Mouse (Mus musculus): ENCODE results near the gene Slc6a16. TPM values are rescaled to one million over a fixed set of nuclear protein-coding genes. Genes with fewer than 3 reads are reported as not detected.

The Slc6a16 gene
- polyA plus RNA-seq, 1 experiment: 0.63 TPM

- TF ChIP-seq CTCF (IDR thresholded peaks at IDR 0.05; ENCODE audit: low read depth, low read length): no peak
- Histone ChIP-seq H3K27ac (ENCODE audit: insufficient read depth, low read length) (no peak overlapping the region), H3K9me3 (replicated peaks; ENCODE audit: control insufficient read depth, insufficient read depth, low read length, poor library complexity, severe bottlenecking) (no peaks in the 10 kb centered on the region), H3K4me1 (ENCODE audit: control insufficient read depth, insufficient read depth, low read length) (no peaks in the 10 kb centered on the region), H3K4me3 (ENCODE audit: low read depth, low read length) (no peak overlapping the region), H3K9ac (ENCODE audit: low read depth, poor library complexity, severe bottlenecking) (no peak overlapping the region), H3K36me3 (ENCODE audit: control insufficient read depth, insufficient read depth, low read length, poor library complexity, severe bottlenecking) (no peaks in the 10 kb centered on the region), H3K27me3 (ENCODE audit: control insufficient read depth, insufficient read depth, low read length, poor library complexity, severe bottlenecking) (no peaks in the 10 kb centered on the region)
Measured at GRCm38 (mm10) chr7:45264348-45264747, 23.5 kb downstream of the Slc6a16 start.

- no peak overlapping the region for H3K4me3 ChIP-seq (ENCODE audit: low read depth, low read length)
- no peaks in the 10 kb centered on the region for H3K9me3 ChIP-seq (replicated peaks; ENCODE audit: control insufficient read depth, insufficient read depth, low read length, poor library complexity, severe bottlenecking)
- no peak overlapping the region for H3K27ac ChIP-seq (ENCODE audit: insufficient read depth, low read length)
- no peak overlapping the region for H3K9ac ChIP-seq (ENCODE audit: low read depth, poor library complexity, severe bottlenecking)
- no peak for TF ChIP-seq CTCF (IDR thresholded peaks at IDR 0.05; ENCODE audit: low read depth, low read length)
- TF ChIP-seq POLR2A (IDR thresholded peaks at IDR 0.05; ENCODE audit: insufficient read depth, low read length): no peak
- no peak for TF ChIP-seq EP300 (IDR thresholded peaks at IDR 0.05; ENCODE audit: insufficient read depth, low read depth, low read length)
- H3K4me1 ChIP-seq (ENCODE audit: control insufficient read depth, insufficient read depth, low read length): no peaks in the 10 kb centered on the region
- no peaks in the 10 kb centered on the region for H3K36me3 ChIP-seq (ENCODE audit: control insufficient read depth, insufficient read depth, low read length, poor library complexity, severe bottlenecking)
- no peaks in the 10 kb centered on the region for H3K27me3 ChIP-seq (ENCODE audit: control insufficient read depth, insufficient read depth, low read length, poor library complexity, severe bottlenecking)
Measured at GRCm38 (mm10) chr7:45265518-45265917, 24.6 kb downstream of the Slc6a16 start.

DNA sequence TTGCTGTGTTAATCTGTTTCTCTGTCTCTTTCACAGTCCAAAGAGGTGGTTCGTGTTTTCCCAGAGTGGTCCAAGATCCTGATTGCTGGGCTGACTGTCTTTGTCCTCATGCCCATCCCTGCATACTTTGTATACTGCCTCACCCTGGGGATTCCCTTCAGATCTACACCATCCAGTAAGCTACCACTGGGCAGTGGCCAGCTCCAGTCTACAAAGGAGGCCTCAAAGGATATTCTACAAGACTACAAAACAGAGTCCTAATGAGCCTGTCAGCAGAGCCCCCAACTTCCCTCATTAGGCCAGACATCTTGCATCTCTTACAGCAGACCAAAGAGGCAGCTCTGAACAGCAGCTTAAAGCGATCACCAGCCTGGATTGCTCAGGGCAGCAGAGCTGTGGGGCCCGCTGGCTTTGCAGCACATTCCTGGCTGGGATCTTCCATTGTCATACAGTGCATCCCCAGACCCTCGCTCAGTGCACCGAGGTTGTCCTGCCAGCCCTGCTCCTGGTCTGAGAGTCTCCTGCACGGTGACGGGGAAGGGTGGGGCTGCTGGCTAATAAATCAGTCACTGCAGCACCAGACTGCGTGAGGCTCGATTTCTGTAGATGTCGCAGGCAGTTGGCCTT, 32.0 kb downstream of the Slc6a16 start:
- no peak overlapping the region for H3K27ac ChIP-seq (ENCODE audit: insufficient read depth, low read length)
- no peaks in the 10 kb centered on the region for H3K27me3 ChIP-seq (ENCODE audit: control insufficient read depth, insufficient read depth, low read length, poor library complexity, severe bottlenecking)
- no peak overlapping the region for H3K9ac ChIP-seq (ENCODE audit: low read depth, poor library complexity, severe bottlenecking)
- H3K4me3 ChIP-seq (ENCODE audit: low read depth, low read length): no peak overlapping the region
- TF ChIP-seq CTCF (IDR thresholded peaks at IDR 0.05; ENCODE audit: low read depth, low read length): no peak
- no peak for TF ChIP-seq EP300 (IDR thresholded peaks at IDR 0.05; ENCODE audit: insufficient read depth, low read depth, low read length)
- TF ChIP-seq POLR2A (IDR thresholded peaks at IDR 0.05; ENCODE audit: insufficient read depth, low read length): no peak
- H3K9me3 ChIP-seq (replicated peaks; ENCODE audit: control insufficient read depth, insufficient read depth, low read length, poor library complexity, severe bottlenecking): no peaks in the 10 kb centered on the region
- H3K4me1 ChIP-seq (ENCODE audit: control insufficient read depth, insufficient read depth, low read length): peaks cover 2% of the 10 kb centered on the region
- no peaks in the 10 kb centered on the region for H3K36me3 ChIP-seq (ENCODE audit: control insufficient read depth, insufficient read depth, low read length, poor library complexity, severe bottlenecking)

- TF ChIP-seq POLR2A (IDR thresholded peaks at IDR 0.05; ENCODE audit: insufficient read depth, low read length) (no peak), EP300 (IDR thresholded peaks at IDR 0.05; ENCODE audit: insufficient read depth, low read depth, low read length) (no peak), CTCF (IDR thresholded peaks at IDR 0.05; ENCODE audit: low read depth, low read length) (no peak)
- Histone ChIP-seq H3K9ac (ENCODE audit: low read depth, poor library complexity, severe bottlenecking) (no peak overlapping the region), H3K9me3 (replicated peaks; ENCODE audit: control insufficient read depth, insufficient read depth, low read length, poor library complexity, severe bottlenecking) (no peaks in the 10 kb centered on the region), H3K4me1 (ENCODE audit: control insufficient read depth, insufficient read depth, low read length) (peaks cover 2% of the 10 kb centered on the region), H3K27me3 (ENCODE audit: control insufficient read depth, insufficient read depth, low read length, poor library complexity, severe bottlenecking) (no peaks in the 10 kb centered on the region), H3K27ac (ENCODE audit: insufficient read depth, low read length) (no peak overlapping the region), H3K4me3 (ENCODE audit: low read depth, low read length) (no peak overlapping the region), H3K36me3 (ENCODE audit: control insufficient read depth, insufficient read depth, low read length, poor library complexity, severe bottlenecking) (no peaks in the 10 kb centered on the region)
Measured at GRCm38 (mm10) chr7:45273672-45274071, 32.8 kb downstream of the Slc6a16 start.

DNA sequence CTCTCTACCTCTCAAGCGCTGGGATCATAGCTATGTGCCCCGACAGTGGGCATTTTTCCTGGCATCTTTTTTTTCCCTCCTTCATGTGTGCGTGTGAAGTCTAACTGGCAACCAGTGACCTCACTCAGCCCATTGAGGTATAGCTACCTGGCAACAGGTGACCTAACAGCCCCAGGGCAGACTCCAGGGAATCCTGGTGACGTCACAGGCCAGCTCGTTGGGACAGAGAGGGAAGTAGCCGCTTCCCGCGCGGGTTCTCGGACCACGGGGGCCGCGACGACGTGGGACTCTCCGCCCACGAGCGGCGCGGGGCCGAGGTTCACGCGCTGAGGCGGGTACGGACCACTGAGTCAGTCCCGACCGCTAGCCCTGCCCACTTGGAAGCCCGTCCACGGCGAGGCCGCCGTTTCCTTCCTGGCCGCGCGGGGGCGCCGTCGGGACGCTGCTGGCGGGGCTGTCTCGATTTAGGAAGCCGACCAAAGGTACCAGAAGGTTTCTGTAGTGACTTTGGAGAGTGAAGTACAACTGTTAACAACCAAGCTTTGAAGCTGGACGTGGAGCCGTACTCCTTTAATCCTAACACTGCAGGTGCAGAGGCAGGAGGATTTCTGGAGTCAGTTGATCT, 36.4 kb downstream of the Slc6a16 start, which contains the start of gene Slc6a21:
TSS of gene Slc6a21 (plus strand) at position 378 of the 625 bp plus-strand sequence.
- peak within 1 kb of the TSS; percentile 17; the same call in 1 of the 2 replicates for H3K9ac ChIP-seq (ENCODE audit: low read depth, poor library complexity, severe bottlenecking)
- no peaks in the 10 kb centered on the region for H3K9me3 ChIP-seq (replicated peaks; ENCODE audit: control insufficient read depth, insufficient read depth, low read length, poor library complexity, severe bottlenecking)
- peaks cover 2% of the 10 kb centered on the region for H3K4me1 ChIP-seq (ENCODE audit: control insufficient read depth, insufficient read depth, low read length)
- H3K27me3 ChIP-seq (ENCODE audit: control insufficient read depth, insufficient read depth, low read length, poor library complexity, severe bottlenecking): no peaks in the 10 kb centered on the region
- no peaks in the 10 kb centered on the region for H3K36me3 ChIP-seq (ENCODE audit: control insufficient read depth, insufficient read depth, low read length, poor library complexity, severe bottlenecking)
- TF ChIP-seq CTCF (IDR thresholded peaks at IDR 0.05; ENCODE audit: low read depth, low read length) (peak; percentile 87), EP300 (IDR thresholded peaks at IDR 0.05; ENCODE audit: insufficient read depth, low read depth, low read length) (no peak)
- H3K27ac ChIP-seq (ENCODE audit: insufficient read depth, low read length): no peak within 1 kb of the TSS
- H3K4me3 ChIP-seq (ENCODE audit: low read depth, low read length): peak within 1 kb of the TSS; percentile 66

- Histone ChIP-seq H3K9ac (ENCODE audit: low read depth, poor library complexity, severe bottlenecking) (no peak overlapping the region), H3K4me1 (ENCODE audit: control insufficient read depth, insufficient read depth, low read length) (no peaks in the 10 kb centered on the region), H3K9me3 (replicated peaks; ENCODE audit: control insufficient read depth, insufficient read depth, low read length, poor library complexity, severe bottlenecking) (no peaks in the 10 kb centered on the region), H3K27me3 (ENCODE audit: control insufficient read depth, insufficient read depth, low read length, poor library complexity, severe bottlenecking) (no peaks in the 10 kb centered on the region), H3K4me3 (ENCODE audit: low read depth, low read length) (no peak overlapping the region), H3K27ac (ENCODE audit: insufficient read depth, low read length) (no peak overlapping the region), H3K36me3 (ENCODE audit: control insufficient read depth, insufficient read depth, low read length, poor library complexity, severe bottlenecking) (no peaks in the 10 kb centered on the region)
- TF ChIP-seq EP300 (IDR thresholded peaks at IDR 0.05; ENCODE audit: insufficient read depth, low read depth, low read length) (no peak), POLR2A (IDR thresholded peaks at IDR 0.05; ENCODE audit: insufficient read depth, low read length) (no peak), CTCF (IDR thresholded peaks at IDR 0.05; ENCODE audit: low read depth, low read length) (no peak)
Measured at GRCm38 (mm10) chr7:45286486-45286885, 45.6 kb downstream of the Slc6a16 start.

Data from ES-Bruce4 (cell line).